Mouse (Mus musculus): Measurements from ENCODE around the gene Gm13757.
"Not testable (repeated sequence)": the region's sequence is repeated elsewhere in the genome, so short reads cannot be mapped to it uniquely, and the experiment has no call there.

Gm13757 gene

GRCm38 (mm10) chr2:88449031-88449430 lies at the start of gene Gm13757:
Gene Gm13757 (minus strand): TSS chr2:88449131.
- DNase-seq (ENCODE audit: extremely low spot score, low spot score), result no peak

GRCm38 (mm10) chr2:88493020-88493419 lies 44.1 kb upstream of the Gm13757 start, which contains the start of gene Olfr1185-ps1:
Gene Olfr1185-ps1 (plus strand): TSS chr2:88493320.
- DNase-seq (ENCODE audit: extremely low spot score, low spot score), result no peak

GRCm38 (mm10) chr2:88483298-88483697 lies 34.4 kb upstream of the Gm13757 start, which contains the start of gene Olfr1184:
Gene Olfr1184 (plus strand): TSS chr2:88483598.
- no peak for DNase-seq (ENCODE audit: extremely low spot score, low spot score)

GRCm38 (mm10) chr2:88454567-88454966 lies 5.6 kb upstream of the Gm13757 start, which contains the start of gene Olfr1183:
Gene Olfr1183 (plus strand): TSS chr2:88454867.
- DNase-seq (ENCODE audit: extremely low spot score, low spot score), result not testable (repeated sequence)

- no peak for DNase-seq (ENCODE audit: extremely low spot score, low spot score)
Observed at GRCm38 (mm10) chr2:88426071-88426470, 22.9 kb downstream of the Gm13757 start, which contains the start of gene Olfr1181. Gene Olfr1181 (minus strand): TSS chr2:88426171.

- no peak for DNase-seq (ENCODE audit: extremely low spot score, low spot score)
Observed at GRCm38 (mm10) chr2:88419051-88419450, 29.9 kb downstream of the Gm13757 start, which contains the start of gene Olfr1180. Gene Olfr1180 (minus strand): TSS chr2:88419151.

GRCm38 (mm10) chr2:88406353-88406752 lies 42.6 kb downstream of the Gm13757 start, which contains the start of gene Olfr1179:
Gene Olfr1179 (minus strand): TSS chr2:88406453.
- DNase-seq (ENCODE audit: extremely low spot score, low spot score), result no peak

Data from neural tube, embryonic 10.5 days (tissue).